Mouse (Mus musculus) CD4-positive, CD25-positive, alpha-beta regulatory T cell, adult 4 months (primary cell): Measurements from ENCODE around the gene Cutal. TPM values are rescaled to one million over a fixed set of nuclear protein-coding genes. Genes with fewer than 3 reads are reported as not detected.
A peak's percentile ranks its signal among the peaks of the same experiment; 100 is the strongest.
"Not testable (repeated sequence)": the region's sequence is repeated elsewhere in the genome, so short reads cannot be mapped to it uniquely, and the experiment has no call there.

ENCODE experiments used
- ATAC-seq: one replicate; pipeline ENCODE4 v1.8.0; 2017
- polyA plus RNA-seq, 2 experiments: library from polyadenylated mRNA; unstranded; fragments of 100-300 nt; shearing (Covaris generic); gene quantifications; one replicate each; pipeline ENCODE4 v1.2.1; 2017

The Cutal gene
- not detected for polyA plus RNA-seq

DNA sequence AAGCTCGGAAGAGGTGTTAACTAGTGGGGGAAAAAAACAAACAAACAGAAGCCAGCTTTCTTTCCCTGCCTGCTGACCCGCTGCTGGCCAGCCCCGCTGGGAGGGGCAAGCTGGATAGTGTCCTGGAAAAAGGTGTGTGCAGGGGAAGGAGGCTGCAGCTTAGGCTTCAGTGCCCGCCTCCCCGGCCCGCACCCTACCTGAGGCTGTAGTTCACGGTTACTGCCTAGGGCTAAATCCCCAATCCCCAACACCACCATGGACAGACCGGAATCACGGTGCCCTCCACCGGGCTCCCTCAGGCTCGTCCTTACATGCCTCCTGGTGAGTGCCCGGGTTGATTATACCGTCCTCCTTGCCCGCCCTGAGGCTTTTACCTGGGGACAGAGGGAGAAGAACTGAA is at the start of gene Cutal:
TSS of gene Cutal (plus strand) at position 126 of the 400 bp plus-strand sequence.
- ATAC-seq: no peak

DNA sequence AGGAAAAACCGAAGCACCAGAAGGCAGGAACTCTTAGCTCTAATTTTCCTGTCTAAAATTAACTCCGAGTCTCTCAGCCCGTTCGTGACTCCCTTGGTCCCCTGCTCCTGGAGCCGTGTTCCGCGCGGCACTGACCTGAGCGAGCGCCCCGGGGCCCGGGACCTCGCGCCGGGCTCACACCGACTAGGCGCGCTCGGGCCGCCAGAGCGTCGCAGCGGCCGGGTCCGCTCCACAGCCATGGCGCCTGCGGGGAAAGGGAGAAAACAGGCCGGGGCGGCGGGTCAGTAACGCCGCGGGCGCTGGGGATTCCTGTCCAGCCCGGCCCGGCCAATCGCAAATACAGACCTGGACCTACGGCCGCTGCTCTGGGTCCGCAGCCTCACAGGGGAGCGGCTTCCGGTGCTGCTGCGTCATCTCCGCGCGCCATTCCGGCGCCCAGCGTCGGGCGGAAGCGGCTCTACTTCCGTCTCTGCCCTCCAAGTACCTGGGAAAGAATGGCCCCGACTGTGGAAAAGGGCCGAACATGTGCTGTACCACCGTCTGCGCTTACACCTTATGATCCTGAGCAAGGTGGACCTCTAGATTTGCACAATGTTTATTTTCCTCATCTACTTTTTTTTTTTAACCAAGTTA is 48.3 kb upstream of the Cutal start, which contains the start of gene Fbxw2:
TSS of gene Fbxw2 (minus strand) at position 485 of the 633 bp plus-strand sequence.
- peak; percentile 98 for ATAC-seq

DNA sequence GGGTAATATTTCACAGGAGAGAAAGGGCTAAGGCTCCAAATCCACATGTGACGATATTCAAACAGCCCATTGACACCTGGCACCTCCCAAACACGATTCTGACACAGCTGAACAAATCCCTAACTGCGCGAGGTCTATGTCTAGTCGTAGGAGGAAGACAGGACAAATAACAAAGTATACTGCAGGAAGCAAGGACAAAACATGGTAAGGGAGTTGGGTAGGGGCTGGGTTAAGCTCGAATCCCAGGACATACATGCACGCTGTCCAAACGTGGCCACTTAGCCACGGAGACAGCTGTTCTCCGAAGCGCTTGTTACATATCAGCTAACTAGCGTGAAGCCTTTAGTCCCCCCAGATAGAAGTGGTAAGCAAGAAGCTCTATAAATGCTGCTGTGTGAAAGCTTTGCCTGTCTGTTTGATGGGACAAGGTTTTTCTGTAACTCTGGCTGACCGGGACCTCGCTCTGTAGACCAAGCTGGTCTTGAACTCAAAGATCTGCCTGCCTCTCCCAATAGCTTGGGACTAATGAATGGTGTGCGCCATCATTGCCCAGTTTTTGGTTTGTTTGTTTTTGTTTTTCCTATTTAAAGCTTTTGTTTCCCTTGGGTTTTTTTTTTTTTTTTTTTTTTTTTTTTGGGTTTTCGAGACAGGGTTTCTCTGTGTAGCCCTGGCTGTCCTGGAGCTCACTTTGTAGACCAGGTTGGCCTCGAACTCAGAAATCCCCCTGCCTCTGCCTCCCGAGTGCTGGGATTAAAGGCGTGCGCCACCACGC is 47.5 kb upstream of the Cutal start:
- peak; percentile 21 for ATAC-seq

DNA sequence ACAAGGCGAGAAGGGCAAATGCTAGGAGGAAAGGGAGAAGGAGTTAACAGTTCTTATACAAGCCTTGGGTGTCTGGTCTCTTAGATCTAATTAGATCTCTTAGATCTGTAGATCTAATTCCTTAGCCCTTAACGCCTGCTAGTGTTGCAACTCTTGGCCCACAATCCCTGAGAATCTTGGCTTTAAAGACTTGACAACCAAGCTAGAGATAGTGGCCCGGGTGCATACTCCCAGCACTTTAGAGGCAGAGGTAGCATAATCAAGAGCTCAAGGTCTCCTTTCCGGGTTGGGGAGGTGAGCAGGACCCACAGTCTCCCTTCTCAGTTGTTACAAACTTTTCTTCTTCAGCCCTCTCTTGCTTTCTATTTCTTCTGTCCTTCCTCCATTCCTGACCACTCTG is 46.6 kb upstream of the Cutal start:
- no peak for ATAC-seq

DNA sequence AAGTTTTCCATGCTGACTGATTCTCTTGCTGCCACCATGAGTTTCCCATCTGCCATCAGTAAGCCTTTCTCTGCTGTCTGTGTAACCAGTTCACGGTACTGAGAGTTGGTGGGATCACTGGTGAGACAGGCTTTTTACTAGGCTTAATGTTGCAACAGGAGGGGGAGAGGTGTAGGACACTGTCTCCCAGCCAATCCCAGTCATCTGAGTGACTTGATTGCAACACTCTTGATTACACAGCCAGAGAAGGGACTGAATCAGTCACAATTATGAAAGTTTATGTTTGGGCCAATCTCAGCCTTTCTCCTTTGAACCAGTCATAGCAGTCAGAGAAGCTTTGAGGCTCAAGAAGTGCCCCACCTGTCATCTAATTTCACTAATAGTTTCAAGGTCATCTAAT is 46.2 kb upstream of the Cutal start:
- ATAC-seq: no peak

DNA sequence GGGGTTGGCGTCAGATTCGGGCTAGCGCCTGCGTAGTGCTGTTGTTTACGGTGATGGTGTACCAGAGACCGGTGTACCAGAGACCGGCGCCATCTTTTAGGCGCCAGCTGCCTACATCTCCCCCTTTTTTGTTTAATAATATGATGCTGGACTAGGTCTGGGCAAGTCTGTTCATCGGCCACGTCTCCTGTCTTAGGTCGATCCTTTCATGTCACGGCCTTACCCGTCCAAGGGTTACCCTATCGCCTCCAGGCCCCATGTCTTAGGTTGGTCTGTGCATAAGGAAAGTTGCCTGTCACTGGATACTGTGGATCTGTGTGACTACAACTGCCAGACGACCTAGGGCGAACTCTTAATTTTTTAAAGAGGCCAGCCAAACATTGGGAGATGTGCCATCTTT is 44.1 kb upstream of the Cutal start:
- not testable (repeated sequence) for ATAC-seq

DNA sequence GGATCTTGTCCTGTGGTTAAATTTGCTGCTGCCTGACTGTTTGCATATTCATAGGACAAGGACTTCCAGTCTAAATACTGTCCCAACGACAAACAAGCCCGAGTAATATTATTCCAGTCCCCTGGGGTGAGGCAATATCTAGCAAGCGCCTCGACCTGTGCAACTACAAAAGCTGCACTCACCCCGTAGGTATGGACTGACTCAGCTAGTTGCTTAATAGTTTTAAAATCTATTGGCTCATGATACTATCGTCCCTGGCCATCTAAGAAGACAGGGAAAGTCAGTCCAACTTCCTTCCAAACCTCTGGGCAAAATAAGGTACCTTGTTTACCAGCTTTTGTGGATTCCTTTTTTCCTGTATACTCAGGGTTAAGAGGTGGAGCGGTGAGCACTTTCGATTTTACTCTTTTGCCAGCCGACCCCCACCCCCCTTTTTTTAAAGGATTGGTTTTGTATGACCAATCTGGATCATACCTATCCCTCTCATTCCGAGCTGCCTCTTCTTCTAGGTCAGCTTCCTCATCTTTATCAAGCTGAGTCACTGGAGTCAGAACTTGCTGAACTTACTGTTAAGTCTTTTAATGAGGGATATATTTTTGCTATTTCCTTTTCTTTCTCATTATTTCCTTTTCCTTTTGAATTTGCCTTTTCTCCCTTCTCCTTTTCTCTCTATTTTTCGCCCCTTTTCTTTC is 41.3 kb upstream of the Cutal start, which contains the start of gene Gm34653:
TSS of gene Gm34653 (plus strand) at position 242 of the 692 bp plus-strand sequence.
- ATAC-seq: not testable (repeated sequence)

DNA sequence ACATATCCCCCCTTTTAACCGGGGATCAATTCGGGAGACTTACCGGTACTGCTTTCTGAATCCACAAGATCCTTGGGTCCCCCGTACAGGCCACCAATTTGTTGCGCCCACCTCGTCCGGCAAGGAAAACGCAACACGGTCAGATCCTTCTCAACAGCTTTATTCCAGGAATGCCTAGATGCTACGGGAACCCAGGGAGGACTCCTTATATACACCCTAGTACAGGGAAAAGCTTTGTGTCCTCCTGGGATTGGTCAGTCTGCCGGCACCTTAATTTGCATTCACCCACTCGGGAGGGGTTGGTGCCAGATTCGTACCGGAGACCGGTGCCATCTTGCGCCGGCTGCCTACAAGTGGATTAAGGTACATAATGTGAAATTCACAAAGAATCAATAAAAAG is 40.6 kb upstream of the Cutal start:
- ATAC-seq: no peak

DNA sequence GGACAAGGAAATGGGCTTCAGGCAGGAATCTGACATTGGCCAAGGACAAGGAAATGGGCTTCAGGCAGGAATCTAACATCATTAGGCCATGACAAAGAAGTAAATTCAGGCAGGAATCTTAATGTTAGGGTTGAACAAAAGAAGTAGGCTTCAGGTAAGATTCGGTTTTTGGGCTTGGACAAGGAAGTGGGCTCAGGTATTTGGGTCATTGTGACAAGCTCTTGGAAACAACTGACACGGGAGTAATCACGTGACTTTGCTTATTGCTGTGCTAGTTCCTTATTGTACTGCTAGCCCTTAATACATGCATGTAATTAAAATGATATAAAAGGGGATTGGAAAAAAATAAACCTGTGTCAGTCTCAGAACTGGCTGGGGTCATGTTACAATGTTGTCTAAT is 38.5 kb upstream of the Cutal start:
- no peak for ATAC-seq

DNA sequence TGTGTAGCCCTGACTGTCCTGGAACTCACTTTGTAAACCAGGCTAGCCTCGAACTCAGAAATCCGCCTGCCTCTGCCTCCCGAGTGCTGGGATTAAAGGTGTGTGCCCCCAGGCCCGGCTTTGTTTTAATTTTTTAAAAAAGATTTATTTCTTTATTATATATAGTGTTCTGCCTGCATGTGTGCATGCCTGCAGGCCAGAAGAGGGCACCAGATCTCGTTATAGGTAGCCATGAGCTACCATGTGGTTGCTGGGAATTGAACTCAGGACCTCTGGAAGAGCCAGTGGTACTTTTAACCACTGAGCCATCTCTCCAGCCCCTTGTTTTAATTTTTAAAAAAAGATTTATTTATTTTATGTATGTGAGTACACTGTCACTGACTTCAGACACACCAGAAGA is 34.1 kb upstream of the Cutal start:
- not testable (repeated sequence) for ATAC-seq

DNA sequence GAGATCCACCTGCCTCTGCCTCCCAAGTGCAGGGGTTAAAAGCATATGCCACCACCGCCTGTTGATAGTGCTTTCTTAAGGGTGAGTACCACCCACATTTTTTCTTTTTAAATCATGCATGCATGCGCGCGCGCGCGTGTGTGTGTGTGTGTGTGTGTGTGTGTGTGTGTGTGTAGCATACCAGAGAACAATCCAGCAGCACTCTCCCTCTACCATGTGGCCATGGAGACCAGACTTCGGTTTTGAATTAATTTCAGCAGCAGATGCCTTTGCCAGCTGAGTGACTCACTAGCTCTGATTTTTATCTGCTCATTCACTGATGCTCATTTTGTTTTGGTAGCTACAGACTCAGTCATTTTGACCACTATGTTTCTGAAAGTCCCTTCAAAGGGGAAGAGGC is 32.5 kb upstream of the Cutal start:
- ATAC-seq: no peak

DNA sequence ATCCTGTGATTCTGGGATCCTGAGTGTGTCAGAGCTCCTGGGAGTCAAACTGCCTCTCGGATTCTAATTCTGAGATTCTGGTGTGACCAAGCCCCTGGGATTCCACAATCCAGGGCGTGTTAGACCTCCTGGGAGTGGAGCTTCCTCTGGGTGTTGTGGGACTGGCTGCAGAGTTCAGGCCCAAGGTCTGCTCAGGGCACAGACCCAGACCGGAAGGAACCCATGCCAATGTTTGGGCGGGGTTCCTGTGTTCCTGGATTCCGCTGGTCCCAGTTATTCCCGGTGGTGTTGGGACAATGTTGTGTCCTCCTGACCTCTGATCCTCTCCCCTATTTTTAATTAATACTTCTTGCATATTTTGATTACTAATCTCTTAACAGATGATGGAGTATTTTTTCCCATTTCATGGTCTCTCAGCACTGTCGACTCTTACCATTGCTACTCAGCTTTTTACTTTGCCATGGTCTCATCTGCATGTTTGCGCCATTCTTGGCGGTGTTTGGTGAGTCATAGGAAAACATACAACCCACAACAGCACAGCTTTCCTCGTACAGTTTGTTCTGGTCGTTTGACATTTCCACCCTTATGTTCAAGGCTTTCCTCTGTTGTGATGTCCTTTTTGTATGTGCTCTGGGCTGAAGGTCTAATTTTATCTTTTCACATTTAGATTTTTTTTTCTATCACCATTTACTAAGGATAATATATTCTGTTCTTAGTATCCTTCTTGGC is 30.8 kb upstream of the Cutal start:
- no peak for ATAC-seq

DNA sequence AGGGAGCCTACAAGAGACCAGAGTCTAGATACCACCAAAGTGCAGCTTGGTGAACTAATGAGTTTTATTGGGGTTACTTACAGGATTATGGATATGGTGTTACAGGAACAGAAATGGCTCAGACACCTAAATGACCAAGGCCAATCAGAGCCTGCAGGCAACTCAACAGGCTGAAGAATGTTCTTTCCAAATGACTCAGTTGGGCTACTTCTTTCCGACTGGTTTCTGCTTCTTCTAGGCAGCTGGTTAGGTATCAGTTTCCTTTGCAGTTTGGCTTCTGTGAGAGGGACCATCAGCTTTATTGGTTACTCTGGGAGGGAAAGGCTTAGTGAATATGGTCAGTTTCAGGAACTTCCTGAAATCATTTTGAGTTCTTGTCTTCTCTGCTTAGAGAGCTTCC is 26.5 kb upstream of the Cutal start:
- ATAC-seq: no peak

DNA sequence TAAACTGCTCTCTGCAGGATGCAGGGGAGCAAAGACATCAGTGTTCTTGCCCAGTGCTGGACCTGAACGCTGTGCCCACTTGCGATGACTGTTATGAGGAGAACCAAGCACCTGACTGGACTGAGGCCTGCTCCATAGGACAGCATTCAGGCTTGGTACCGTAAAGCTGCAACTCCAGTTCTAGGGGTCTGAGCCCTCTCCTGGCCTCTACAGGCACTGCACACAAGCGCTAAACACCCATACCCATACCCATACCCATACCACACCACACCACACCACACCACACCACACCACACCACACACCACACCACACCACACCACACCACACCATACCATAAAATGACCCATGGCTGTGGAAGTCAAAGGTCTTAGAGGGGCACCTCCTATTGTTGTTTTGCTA is 18.9 kb upstream of the Cutal start:
- ATAC-seq: no peak

DNA sequence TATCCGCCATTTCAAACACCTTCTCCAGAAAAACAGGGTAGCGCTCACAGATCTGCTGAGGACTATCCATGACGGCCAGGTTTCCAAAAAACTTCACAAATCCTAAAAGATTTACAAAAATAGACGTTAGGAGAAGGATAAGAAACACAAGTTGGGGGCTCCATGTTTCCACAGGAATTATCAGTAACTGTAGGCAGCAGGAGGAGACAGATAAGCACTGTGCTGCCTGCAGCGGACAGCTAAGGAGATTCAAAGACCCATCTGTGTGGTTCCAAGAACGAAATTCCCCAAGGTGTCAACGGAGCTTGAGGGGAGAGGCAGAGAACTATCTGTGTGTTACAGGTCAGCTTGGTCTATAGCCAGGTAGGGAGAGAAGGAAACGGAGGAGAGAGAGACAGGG is 16.5 kb upstream of the Cutal start:
- no peak for ATAC-seq

DNA sequence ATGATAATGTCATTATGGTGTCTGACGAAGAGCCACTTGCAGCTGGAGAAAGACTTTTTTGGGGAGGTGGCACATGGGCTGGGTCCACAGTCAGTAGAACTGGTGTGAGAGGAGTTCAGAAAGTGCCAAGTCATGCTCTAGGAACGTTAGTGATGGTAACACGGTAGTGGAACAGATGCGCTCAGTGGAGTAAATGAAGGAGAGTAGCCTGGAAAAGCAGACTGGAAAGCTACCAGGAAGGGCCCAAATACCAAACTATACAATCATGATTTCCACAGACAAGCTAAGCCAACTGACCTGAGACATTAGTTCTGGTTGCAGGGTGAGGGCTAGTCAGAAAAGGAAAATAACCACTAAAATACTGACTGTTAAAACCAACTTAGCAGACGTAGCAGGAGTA is 4.5 kb upstream of the Cutal start:
- ATAC-seq: no peak

DNA sequence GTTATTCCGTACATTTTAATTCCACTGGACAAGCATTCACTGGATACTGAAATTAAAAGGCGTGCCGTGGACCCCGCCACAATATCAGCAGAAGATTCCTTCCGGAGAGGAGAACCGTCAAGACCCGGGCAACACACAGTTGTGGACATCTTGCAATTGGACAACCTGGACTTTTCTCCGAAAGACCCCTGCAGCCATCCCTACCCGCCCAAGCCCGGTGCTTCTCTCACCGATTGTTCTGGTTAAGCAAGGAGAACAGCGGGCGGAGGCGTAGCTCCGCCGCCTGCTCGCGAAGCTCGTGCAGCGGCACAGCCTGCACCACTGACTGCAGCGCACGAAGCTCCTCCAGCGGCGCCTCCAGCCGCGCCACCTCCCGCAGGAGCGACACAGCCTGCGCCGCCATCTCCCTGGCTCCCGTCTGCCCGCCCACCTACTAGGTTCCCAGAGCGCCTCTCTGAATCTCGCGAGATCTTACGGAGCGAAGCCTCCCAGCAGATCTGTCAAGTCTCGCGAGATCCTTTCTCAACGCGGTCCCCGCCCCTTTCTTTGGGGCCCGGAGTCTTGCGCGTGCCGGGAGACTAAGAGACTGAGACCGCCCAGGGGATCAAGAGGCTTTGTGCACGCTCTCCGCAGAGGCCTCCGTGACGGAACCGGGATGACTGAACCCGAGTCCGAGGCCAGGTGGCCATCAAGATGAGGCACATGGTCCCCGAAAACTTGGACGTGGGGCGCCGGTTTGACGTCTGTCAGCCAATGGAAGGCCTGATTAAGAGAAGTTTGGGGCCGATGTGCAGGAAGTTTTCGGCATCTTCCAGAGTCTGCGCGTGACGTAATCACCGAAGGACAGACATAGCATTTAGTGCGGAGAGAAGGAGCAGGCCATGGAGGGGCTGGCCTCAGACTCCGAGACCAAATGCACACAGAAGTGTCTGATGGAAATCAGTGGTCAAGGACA is 3.4 kb upstream of the Cutal start:
- peak; percentile 98 for ATAC-seq

DNA sequence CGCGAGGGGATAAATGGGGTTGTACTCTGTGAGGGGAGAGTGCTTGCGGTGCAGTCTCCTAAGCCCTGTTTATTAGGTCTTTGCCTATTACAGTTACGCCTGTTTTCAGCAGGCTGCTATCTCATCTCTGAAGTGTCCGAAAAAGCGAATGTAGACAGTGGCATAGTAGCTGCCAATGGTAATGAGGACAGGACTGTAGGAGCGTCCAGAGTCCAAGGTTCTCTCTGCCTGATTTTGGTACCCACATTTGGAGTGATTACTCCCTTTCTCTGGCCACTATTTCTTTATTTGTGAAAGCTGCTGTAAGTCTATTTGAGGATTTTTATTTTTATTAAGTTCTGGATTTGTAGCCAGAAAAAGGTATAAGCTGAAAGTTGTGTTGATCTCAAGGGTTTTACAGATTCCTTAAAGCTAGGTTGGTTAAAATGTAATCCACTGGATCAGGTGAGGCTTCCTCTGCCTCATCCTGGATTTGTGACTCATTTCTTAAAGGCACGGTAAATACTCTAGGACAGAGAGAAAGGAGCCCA is 685 bp downstream of the Cutal start, which contains the start of gene Psmd5:
TSS of gene Psmd5 (minus strand) at position 153 of the 530 bp plus-strand sequence.
- ATAC-seq: no peak

DNA sequence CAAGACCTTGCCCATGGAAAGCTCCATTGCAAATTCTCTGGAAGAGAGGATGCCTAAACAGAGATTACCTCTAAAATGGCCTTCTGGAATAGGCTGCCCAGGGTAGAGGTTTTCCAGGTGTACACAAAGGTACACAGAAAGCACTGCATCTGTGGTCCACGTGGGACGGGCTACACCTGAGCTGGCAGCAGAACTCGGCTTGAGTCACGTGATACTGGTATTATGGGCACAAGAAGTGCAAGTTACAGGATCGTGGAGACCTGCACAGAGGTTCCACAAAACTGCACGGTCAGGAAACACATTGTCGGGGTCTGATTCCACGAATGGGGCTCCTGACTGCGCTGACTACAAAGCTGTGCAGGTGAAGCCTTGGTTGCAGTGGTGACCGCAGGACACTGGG is 5.9 kb downstream of the Cutal start:
- no peak for ATAC-seq

DNA sequence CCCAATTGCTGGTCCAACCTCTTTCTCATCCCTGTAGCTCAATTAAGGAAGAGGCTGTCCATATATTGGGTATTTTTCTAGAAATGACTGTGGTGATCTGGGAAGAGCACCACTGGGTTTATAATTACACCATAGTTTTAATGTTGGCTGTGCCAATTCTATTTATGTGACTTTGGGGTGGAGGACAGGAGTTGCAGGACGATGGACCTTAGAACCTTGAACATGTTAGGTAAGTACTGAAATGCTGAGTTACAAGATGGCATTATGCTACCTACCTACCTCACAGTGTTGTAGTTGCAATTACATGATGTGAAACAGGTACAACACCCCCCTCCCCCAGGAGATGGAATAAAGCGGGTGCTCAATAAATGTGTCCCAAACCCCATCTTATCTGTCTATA is 8.6 kb downstream of the Cutal start:
- no peak for ATAC-seq

DNA sequence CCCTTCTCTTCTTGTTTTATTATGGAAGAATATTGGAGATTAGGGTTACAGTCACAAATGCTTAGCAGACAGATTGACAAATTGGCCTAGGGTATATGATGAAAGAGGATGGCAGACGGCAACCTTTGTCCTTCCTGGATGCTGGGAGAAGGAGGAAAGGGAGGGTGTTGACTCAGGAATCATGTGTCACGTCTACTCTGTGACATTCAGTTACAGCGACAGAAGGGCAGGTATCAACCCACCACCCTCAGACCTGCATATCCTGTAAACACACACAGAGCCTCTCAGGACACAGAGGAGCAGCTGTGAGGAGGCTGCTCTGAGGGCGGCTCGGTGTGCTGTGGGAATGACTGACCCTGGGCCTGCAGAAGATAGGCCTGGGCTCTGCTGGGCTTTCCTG is 9.0 kb downstream of the Cutal start:
- no peak for ATAC-seq
